Mouse (Mus musculus): ENCODE results near the gene Rabl2.

DNA sequence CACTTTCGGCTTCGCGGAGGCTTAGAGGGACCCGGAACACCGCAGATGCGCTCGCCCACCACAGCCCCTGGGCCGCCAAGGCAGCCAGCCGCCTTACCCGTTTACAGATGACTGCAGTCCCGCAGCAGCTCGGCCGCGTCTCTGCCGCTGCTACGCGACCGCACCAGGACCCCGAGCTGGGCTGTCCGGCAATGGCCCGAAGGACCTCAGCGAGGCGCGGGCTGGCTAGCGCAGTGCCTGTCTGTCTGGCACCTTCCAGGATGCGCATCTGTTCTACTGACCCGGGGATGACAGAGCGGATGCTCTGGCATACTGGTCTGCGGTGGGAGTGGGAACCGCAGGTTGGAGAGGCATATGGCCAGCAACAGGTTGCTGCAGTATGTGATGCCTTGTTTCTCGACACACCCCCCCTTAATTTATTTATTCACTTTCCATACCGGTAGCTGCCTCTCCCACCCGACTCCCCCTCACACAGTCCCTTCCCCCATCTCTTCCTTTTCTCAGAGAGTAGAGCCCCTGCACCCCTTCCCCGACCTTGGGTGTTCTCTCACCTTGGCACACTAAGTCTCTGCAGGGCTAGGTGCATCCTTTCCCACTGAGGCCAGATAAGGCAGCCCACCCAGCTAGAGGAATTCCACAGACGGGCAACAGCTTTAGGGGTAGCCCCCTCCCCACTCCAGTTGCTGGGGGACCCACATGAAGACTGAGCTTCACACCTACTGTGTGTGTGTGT lies at the start of gene Rabl2:
- TF ChIP-seq CTCF (IDR thresholded peaks at IDR 0.05; ENCODE audit: insufficient read depth, low read length) (no peak), POLR2A (IDR thresholded peaks at IDR 0.05; ENCODE audit: borderline replicate concordance, extremely low read depth, low read depth, low read length) (peak; percentile 56; the same call in 1 of the 2 replicates)

All from lung, adult 2 months (tissue).